Mouse (Mus musculus): ENCODE results near the gene Shisa6.
A peak's percentile ranks its signal among the peaks of the same experiment; 100 is the strongest.
"Not testable (repeated sequence)": the region's sequence is repeated elsewhere in the genome, so short reads cannot be mapped to it uniquely, and the experiment has no call there.

The Shisa6 gene

GRCm38 (mm10) chr11:66442631-66443030, 83.1 kb downstream of the Shisa6 start:
- no peak for DNase-seq

- DNase-seq = no peak
Observed at GRCm38 (mm10) chr11:66426129-66426528, 99.6 kb downstream of the Shisa6 start.

- DNase-seq = no peak
Observed at GRCm38 (mm10) chr11:66418216-66418615, 107.5 kb downstream of the Shisa6 start.

GRCm38 (mm10) chr11:66408721-66409120, 117.0 kb downstream of the Shisa6 start:
- DNase-seq = not testable (repeated sequence)

- DNase-seq = no peak
Observed at GRCm38 (mm10) chr11:66400036-66400435, 125.7 kb downstream of the Shisa6 start.

- DNase-seq = peak; percentile 18
Observed at GRCm38 (mm10) chr11:66387561-66387960, 138.2 kb downstream of the Shisa6 start.

- no peak for DNase-seq
Observed at GRCm38 (mm10) chr11:66371796-66372195, 154.0 kb downstream of the Shisa6 start.

- no peak for DNase-seq
Observed at GRCm38 (mm10) chr11:66369764-66370163, 156.0 kb downstream of the Shisa6 start.

GRCm38 (mm10) chr11:66366809-66367685, 158.7 kb downstream of the Shisa6 start:
- DNase-seq = no peak

GRCm38 (mm10) chr11:66359811-66360210, 166.0 kb downstream of the Shisa6 start:
- no peak for DNase-seq

GRCm38 (mm10) chr11:66344822-66345221, 180.9 kb downstream of the Shisa6 start:
- DNase-seq = no peak

- DNase-seq = no peak
Observed at GRCm38 (mm10) chr11:66336313-66336712, 189.5 kb downstream of the Shisa6 start.

- DNase-seq = no peak
Observed at GRCm38 (mm10) chr11:66312764-66313163, 213.0 kb downstream of the Shisa6 start.

- DNase-seq = no peak
Observed at GRCm38 (mm10) chr11:66304396-66304795, 221.4 kb downstream of the Shisa6 start.

- DNase-seq = no peak
Observed at GRCm38 (mm10) chr11:66274707-66275081, 251.1 kb downstream of the Shisa6 start.

- no peak for DNase-seq
Observed at GRCm38 (mm10) chr11:66273904-66274706, 251.7 kb downstream of the Shisa6 start.

GRCm38 (mm10) chr11:66267029-66267428, 258.7 kb downstream of the Shisa6 start:
- DNase-seq = no peak

GRCm38 (mm10) chr11:66265336-66265990, 260.3 kb downstream of the Shisa6 start:
- no peak for DNase-seq

- no peak for DNase-seq
Observed at GRCm38 (mm10) chr11:66260205-66260604, 265.6 kb downstream of the Shisa6 start.

GRCm38 (mm10) chr11:66258851-66259250, 266.9 kb downstream of the Shisa6 start:
- peak; percentile 69 for DNase-seq

GRCm38 (mm10) chr11:66247115-66247514, 278.6 kb downstream of the Shisa6 start:
- no peak for DNase-seq

GRCm38 (mm10) chr11:66236557-66236956, 289.2 kb downstream of the Shisa6 start:
- DNase-seq = no peak

- no peak for DNase-seq
Observed at GRCm38 (mm10) chr11:66232891-66233290, 292.9 kb downstream of the Shisa6 start.
